Mouse (Mus musculus): ENCODE measurements at regions not wholly inside any gene's neighbourhood (a gene's known extent, or its start where the extent isn't known, plus 50 kb on each side); places are given as distances from the start of the nearest gene placed in this dataset.

DNA sequence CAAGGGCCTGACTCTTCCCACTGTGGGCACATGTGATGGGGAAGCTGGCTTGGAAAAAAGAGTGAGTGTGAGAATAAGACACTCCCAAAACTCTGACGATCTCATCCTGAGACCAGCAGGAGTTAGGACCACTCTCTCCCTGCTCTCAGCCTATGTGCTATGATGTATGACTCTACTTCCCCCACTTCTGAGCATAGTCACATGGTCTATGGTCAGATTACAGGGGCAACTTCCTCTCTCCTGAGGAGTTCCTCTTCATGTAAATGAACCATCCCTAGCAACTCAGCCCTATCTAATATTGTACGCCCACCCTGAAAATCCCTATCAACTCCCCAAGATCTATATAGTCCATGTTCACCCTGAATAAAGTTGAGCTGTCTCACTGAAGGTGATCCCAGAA is 120.0 kb upstream of the Lmo4 start:
- no peak for DNase-seq (ENCODE audit: low spot score in 2 of 2)

DNA sequence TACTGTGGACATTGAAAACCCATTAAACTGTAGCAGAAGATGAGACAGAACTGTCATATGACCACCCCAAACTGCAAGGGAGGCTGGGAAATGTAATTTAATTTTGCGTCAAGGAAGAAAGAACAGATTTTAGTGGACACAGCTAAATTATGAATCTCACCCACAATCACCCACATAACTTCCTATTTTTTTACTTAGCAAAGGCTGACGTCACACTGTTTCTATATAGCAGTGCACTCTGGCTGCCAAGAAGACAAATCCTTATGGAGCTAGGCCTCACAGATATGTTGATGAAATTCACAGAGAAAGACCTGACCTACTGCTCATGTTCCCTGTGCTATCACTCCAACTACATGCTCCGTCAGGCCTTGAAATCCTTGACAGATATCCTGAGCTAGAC is 118.5 kb upstream of the Lmo4 start:
- DNase-seq (ENCODE audit: low spot score in 2 of 2): no peak

DNA sequence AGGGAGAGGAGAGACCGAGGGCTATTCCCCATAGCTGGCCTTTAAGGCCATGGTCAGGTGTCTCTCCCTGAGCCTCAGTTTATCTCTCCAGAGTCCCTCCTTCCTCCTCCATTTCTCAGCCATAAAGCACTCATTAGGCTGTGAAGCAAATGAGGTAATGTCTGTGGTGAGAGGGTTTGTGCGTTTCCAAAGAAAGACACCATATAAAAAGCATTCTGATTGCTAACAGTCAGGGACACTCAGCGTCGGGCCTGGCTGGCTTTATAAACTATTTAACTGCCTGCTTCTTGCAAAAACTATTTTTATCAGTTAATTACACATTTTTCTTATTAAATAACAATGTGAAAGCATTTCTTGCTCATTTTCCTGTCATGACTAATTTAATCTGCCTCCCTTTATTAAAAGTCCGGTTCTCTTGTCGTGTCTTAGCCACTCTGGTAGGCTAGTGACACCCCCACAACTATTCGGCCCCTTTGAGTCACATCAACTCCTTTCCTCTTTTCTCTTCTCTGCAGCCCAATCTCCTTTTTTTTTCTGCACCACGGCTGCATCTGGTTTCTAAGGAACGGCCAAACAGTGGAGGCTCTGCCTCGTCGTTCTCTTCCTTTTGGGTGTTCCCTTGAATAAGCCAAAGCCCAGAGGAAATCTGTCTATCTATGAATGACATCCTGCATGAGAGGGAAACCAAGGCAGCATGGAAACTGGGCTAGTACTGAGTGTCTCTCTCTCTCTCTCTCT is 114.6 kb upstream of the Lmo4 start:
- DNase-seq (ENCODE audit: low spot score in 2 of 2): no peak

DNA sequence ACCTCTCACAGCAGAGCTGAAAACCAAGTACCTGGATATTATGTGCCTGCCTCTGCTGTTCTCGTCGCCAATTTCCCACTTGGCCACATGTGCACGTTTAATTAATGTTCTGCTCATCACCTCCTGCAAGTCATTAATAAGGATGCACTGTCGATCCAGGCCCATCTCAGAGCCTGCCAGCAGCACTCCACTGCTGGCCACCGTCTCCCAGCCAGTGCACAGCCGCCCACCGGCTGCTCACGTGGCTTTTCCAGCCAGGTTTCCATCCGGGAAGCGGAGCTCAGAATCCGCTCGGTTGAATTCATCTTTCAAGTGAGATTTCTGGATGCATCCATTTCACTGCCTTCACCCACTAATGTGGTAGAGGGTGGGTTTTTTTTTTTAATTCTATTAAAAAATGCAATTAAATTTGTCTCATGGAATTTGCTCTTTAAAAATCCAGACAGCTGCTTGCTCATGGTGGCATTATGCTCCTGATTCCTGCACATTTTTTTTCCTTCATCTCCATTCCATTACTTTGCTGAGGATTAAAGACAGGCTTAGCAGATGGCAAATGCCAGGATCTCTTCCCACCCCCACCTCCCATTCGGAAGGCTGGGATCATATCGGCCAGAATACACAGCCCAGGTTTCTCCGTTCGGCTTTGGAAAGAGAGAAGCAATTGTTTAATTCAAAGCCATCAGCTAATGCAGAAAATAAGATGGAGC is 113.9 kb upstream of the Lmo4 start:
- DNase-seq (ENCODE audit: low spot score in 2 of 2): no peak

DNA sequence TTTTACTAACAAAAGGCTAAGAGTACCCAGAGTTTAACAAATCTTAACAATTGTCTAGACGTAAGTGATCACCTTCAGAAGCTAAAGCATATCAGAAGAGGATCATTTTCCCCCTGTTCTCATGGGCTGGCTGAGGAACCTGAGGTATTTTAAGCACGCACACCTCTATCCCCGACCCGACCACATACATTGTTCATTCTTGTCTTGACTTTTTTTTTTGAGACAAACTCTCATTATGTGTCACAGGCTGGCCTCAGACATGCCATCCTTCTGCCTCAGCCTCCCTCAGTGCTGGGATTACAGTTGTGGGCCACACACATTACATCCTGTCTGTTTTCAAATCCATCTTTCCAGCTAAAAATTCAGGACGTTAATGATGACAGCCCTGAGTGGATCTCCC is 105.7 kb upstream of the Lmo4 start:
- no peak for DNase-seq (ENCODE audit: low spot score in 2 of 2)

DNA sequence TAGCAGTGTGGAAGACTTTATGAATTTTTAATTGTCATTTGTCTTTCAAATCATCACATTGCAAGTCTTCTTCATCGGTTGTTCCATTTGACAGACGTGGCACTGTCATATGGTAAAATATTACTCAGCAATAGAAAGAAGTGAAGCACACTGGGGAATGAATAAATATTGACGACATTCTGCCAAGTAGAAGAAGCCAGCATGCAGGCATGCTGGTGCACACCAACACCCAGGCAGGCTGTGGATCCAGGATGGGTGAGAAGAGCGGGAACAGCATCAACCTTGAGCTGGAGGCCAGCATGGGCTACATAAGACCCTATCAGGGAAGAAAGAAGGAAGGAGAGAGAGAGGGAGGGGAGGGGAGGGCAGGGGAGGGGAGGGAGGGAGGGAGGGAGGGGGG is 103.6 kb upstream of the Lmo4 start:
- DNase-seq (ENCODE audit: low spot score in 2 of 2): no peak

DNA sequence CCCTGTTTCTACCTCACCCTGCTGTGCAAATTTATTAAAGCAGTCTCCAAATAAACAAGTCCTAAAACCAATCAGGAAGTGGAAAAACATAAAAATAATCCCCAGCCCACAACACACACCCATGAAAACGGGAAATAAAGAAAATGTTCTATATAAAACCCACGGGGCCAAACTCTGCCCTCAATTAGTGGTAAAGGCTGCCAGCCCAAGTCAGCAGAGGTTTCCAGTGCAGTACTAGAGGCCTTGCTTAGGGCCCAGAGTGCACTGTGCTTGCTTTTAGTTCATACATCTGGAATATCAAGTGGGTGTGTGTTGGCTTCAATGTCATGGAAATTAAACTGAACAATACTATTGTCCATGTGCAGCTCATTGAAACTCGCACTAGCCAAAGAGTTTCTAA is 102.5 kb upstream of the Lmo4 start:
- DNase-seq (ENCODE audit: low spot score in 2 of 2): no peak

DNA sequence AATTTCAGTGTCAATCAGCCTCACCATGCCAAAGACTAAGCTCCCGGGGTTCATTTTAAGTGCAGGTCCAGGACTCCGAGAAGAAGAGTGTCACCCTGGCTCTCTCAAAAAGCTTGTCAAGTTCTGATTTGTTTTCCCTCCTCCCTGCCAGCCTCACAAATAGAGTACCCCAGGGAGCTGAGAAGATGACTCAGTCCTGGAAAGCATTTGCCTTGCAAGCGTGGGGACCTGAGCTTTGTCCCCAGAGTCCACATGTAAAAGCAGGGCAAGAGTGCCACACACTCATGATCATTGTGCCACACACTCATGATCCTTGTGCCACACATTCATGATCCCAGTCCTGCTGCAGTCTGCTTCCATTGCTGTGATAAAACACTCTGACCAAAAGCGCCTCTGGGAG is 100.4 kb upstream of the Lmo4 start:
- DNase-seq (ENCODE audit: low spot score in 2 of 2): no peak

DNA sequence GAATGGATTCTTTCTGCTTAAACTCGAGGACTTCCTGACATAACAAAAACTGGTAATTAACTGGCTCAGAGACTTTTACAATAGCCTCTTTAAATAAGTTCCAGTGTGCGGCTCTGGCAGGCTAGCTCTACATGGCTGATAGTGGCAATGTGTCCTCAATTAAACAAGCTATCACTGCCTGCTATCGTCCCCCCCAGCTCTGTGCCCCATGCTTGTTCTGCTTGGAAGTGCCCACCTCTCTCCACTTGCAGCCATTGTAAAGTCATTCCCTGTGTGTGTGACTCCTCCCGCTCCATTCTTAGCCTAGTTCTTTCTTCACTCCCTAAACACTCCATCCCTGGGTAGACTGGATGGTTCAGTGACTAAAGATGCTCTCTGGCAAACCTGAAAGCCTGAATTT is 99.9 kb upstream of the Lmo4 start:
- DNase-seq (ENCODE audit: low spot score in 2 of 2): no peak

DNA sequence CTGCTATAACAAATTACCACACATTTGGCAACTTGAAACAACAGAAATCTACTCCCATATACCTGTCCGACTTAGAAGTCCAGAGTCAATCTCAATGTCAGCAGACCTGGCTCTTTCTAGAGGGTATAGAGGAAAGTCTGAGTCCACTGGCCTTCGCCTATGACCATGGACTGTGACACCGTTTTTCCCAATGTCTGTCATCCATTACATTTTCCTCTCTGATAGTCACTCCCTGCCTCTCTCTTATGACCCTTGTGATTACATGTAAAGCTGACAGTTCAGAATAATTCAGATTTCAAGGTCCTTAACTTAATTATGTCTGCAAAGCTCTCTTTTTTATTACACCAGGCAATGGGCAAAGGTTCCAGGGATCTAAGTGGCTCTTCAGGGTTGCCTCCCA is 97.6 kb upstream of the Lmo4 start:
- DNase-seq (ENCODE audit: low spot score in 2 of 2): no peak

DNA sequence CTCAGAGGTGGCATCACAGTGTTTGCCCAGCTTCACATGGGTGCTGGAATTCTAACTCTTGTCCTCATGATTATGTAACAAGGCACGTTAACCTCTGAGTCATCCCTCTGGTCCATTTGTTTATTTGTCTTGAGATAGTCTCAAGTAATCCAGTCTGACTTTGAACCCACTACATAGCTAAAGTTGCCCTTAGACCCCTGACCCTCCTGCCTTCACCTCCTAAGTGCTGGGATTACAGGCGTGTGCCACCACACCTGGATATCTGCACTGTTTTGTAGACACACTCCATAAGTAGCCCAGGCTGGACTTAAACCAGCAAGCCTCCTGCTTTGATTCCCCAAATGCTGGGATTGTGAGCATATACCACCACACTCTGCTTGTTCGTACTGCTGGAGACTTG is 96.0 kb upstream of the Lmo4 start:
- DNase-seq (ENCODE audit: low spot score in 2 of 2): no peak

DNA sequence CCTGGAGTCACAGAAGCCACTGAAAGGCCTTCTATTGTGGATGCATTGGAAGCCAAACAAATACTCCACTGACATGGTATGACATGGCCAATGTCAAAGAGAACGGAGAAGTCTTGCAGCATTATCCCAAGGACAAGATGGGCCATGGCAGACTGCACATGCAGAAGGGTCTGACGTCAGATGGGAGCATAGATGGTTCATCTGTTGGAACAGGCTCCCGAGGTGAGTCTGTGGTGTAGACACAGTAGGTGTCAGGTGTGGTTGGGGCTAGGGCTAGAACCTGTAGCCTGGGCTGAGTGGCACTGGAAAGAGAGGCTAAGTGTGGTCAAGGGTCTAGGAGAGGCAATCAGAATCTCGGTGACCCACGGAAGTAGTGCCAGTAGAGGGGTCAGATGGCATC is 94.2 kb upstream of the Lmo4 start:
- DNase-seq (ENCODE audit: low spot score in 2 of 2): no peak

DNA sequence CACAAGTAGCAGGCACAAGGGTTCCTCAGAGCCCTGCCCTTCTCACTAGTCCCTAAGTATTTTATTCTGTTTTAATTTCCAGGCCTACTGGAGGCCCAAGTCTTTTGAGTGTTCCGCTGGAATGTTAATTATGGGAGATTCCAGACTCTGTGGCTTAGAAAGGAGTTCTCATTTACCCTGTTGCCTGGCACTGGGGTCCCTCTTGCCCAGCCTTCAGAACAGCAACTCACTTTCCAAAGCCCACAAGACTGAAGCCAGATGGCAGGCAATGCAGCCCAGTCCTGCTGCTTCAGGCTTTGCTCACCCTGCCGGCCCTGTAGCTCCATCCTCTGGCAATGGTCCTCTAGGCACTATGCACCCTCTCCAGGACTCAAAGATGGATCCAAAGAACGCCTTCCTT is 84.5 kb upstream of the Lmo4 start:
- DNase-seq (ENCODE audit: low spot score in 2 of 2): no peak

DNA sequence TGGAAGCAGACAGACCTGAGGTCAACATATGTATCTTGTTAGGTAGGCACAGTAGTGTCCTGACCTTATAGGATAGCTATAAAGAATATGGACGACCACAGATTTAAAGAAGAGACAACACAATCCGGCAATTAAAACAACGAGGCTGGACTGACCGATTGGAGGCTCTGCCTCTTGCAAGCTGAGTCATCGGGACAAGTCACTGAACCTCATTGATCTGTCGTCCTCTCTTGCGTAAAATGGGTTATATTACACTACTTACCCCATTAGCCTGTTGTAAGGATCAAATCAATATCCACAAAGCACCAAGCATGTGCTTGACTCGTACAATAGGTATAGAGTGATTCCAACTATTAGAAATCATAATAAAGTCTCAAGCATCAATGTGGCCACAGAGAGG is 81.1 kb upstream of the Lmo4 start:
- DNase-seq (ENCODE audit: low spot score in 2 of 2): no peak

DNA sequence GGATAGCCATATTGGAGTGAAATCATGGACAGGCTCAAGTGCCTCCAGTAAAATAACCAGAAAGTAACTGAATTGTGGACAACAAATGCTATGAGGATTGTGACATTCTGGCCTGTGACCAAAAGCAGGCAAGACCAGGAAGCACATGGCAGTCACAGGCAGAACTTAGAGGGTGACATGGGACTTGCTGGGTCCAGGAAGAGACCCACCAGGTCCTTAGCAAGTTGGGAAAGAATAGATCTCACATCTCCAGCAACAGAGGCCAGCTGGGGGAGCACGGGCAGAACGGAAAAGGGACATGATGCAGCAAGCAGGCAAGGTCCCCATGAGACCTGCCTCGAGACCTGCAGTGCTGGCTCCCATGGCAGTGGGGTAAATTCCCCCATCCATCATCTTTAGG is 79.3 kb upstream of the Lmo4 start:
- no peak for DNase-seq (ENCODE audit: low spot score in 2 of 2)

DNA sequence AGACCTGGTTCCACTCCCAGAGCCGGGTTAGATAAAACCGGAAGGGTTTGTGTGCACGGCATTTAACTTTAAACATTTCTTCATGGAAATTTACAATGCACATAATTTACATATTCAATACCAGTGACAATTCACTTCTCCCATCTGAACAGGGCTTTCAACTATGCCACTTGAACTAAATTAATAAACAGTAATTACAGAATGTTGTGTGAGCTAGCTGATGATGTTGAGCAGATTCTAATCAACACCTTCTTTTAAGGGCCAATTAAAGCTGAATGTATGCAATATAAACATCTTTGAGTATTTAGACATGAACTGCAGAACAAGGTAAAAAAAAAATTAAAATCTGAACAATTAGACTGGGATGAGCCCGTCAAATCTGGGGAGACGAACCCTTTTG is 68.1 kb upstream of the Lmo4 start:
- no peak for DNase-seq (ENCODE audit: low spot score in 2 of 2)

DNA sequence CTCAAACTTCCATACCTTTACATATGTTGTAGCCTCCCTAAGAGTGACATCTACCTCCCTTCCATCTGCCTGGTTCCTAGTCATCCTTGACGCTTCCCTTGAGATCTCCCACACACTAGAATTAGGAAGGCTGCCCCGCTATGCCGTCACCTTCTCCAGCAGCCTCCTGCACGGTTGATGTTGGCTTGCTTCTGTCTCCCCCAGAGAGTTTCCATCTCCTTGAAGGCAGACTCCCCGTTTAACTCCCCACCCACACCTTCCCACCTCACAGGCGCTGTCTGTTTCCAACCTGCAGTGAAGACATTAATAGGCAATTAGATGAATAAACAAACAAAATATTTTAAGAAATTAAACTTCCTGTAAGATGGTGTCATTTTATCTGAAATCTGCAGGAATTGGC is 65.2 kb upstream of the Lmo4 start:
- no peak for DNase-seq (ENCODE audit: low spot score in 2 of 2)

DNA sequence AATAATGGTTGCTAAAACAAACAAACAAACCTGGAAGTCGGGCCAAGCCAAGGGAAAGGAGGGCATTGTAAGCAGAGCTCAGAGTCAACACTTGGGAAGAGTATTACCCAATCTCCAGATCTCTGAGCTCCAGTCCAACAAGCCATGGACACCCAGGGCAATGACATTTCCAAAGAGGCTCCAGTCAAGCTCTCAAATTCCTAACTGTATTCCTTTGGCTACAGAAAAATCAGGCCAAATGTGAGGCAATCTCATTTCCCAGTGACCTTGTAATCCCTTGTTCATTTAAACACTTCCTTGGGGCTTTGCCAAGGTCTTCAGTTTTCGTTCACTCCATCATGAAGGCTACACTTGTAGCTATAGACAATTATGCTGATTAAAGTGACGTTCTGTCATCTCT is 59.5 kb upstream of the Lmo4 start:
- DNase-seq (ENCODE audit: low spot score in 2 of 2): no peak

DNA sequence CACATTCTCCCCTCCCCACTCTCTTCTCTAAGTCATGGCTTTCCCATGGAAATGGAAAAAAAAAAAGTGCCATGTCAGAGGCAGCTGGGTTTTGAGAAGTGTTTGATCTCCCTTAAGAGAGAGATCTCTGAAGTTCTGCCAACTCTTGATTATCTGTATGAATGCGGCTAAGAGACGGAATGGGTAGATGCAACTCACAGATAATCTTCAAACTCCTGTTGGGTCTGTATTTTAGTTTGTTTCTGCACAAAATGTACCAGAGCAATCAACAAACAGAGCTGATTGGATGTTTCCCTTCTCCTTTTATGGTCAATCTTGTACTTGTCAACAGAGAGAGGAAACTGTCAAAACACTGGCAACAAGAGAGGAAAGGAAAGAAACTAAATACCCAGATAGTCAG is 55.9 kb upstream of the Lmo4 start:
- DNase-seq (ENCODE audit: low spot score in 2 of 2): no peak

DNA sequence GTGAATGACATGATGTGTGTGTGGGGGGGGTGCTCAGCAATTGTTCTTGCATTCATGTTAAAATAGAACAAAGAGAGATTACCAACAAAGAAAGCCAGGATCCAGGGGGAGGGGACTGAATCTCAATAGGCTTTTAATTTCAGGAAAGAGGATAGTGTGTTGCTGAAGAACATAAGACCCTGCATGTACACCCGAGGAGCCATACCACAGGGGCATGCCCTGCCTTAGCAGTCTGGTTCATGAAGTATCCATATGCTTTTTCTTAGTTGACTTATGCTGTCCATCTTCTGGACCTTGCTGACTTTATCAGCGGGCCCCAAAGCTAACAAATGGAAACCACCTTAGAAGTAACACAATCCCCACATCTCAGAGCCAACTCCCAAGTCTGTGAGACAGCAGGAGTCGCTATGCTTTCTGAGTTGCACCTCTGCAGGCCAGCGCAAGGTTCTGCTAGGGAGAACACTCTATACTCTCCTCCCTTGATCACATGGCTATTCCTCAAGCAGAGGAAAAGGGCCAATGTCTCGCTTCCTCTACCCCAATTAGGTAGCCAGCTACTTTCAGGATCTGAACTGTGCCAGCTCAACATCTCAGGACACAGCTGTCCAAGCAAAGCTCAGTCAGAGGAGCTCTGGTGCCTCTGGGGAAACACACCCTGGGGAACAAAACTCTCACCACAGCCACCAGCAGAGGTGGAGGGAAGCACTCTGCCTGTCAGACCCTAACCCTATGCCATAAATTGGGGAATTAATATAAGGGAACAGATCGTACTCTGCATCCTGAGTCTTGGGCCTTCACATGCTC is 52.9 kb upstream of the Lmo4 start:
- no peak for DNase-seq (ENCODE audit: low spot score in 2 of 2)

DNA sequence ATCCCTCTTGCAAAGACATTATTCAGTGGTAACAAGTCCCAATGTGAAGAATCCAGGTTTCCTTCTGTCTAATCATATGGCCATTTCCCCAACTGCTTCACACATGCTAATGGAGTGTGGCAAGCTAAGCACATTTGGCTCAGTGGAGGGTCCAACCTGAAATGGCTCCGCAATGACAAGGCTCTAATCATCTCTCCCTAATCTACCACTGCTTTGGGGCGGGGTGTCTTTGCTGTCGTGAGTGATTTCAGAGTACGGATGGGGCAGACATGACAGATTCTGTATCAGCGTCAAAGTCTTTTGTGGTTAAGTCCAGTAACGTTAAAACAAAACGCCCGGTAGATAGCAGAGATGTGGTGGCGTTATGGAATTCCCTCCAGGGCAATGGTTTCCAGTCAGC is 52.2 kb upstream of the Lmo4 start:
- DNase-seq (ENCODE audit: low spot score in 2 of 2): no peak
